Mouse (Mus musculus): Measurements from ENCODE around the gene Osbpl6. TPM values are rescaled to one million over a fixed set of nuclear protein-coding genes. Genes with fewer than 3 reads are reported as not detected.

Osbpl6 gene
- polyA plus RNA-seq, 1 experiment: 1.8 TPM

DNA sequence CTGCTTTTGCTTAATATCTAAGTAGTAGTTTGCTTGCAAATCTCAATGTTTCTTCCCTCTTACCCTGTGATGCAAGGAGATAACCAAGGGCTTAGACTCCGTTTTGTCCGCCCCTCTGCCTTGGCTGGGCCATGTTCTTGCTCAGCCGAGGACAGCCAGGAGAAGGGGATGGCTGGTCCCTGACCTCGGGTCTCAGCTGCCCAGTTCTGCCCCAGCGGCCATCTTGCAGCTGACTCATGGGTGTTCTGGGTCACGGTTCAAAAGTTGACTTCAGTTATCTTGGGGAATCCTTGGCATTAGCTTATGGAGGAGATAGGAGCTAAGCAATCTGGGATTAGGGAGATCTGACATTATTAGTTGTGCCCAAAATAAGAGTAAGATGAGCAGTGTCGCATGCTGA lies 142.5 kb downstream of the Osbpl6 start:
- Histone ChIP-seq H3K27ac (ENCODE audit: insufficient read depth, low read length) (no peak overlapping the region), H3K27me3 (ENCODE audit: control insufficient read depth, insufficient read depth, low read length) (no peaks in the 10 kb centered on the region), H3K4me1 (ENCODE audit: control insufficient read depth, insufficient read depth, insufficient read length) (no peaks in the 10 kb centered on the region), H3K4me3 (ENCODE audit: extremely low read depth, insufficient read depth, insufficient read length) (no peak overlapping the region), H3K36me3 (ENCODE audit: control insufficient read depth, insufficient read depth, low read length) (no peaks in the 10 kb centered on the region)
- 85% methylated on average over 7 of the region's 7 CpGs for WGBS
- DNase-seq (ENCODE audit: low read depth in 1 of 2, low spot score in 2 of 2): no peak
- TF ChIP-seq CTCF (IDR thresholded peaks at IDR 0.05; ENCODE audit: extremely low read depth, insufficient read depth, insufficient read length, insufficient replicate concordance): no peak
- TF ChIP-seq POLR2A (IDR thresholded peaks at IDR 0.05; ENCODE audit: low read depth, low read length): no peak

DNA sequence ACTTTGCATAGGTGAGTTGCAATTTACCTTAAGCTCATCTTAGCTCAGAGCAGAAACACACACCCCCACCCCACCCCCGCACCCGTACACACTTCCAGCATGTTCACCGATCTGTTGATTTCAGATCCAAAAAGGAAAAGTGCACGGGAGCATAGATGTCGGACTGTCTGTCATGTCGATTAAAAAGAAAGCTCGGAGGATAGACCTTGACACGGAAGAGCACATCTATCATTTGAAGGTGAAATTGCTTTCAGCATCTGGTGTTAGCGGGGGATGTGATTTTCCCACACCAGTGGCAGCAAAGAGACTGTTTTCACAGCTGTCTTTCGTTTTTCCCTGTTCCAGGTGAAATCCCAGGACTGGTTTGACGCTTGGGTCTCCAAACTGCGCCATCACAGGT lies 143.0 kb downstream of the Osbpl6 start:
- no peaks in the 10 kb centered on the region for H3K4me1 ChIP-seq (ENCODE audit: control insufficient read depth, insufficient read depth, insufficient read length)
- TF ChIP-seq CTCF (IDR thresholded peaks at IDR 0.05; ENCODE audit: extremely low read depth, insufficient read depth, insufficient read length, insufficient replicate concordance) (no peak), POLR2A (IDR thresholded peaks at IDR 0.05; ENCODE audit: low read depth, low read length) (no peak)

DNA sequence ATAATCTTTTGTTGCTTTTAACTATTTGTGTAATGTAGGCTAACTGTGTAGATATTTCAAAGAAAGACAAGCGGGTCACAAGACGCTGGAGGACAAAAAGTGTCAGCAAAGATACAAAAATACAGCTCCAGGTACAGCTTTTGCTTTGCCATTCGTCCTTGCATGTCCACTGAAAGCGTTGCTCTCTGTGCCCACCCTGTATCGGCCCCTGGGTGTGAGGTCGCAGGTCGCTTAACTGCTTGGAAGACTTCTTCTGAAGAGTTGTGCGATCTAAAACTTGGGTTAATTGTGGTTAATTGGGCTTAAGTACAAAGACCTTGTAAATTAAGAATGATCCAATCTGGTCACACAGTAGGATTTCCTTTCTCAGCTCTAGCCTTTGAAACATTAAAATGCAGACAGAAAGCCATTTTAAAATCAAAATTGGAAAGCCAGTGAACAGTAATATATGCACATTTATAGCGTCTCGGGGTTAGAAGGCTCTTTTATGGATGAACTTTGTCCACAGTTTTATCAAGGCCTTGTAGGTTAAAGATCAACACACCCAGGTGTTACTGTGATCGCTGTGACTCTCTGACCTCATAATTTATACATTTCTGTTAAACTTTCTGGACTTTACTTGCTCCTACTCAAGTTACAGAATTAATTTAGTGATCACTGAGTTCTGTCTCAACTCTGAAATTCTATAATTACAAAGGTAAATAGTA lies 149.7 kb downstream of the Osbpl6 start:
- WGBS: 89% methylated on average over 11 of the region's 11 CpGs
- TF ChIP-seq CTCF (IDR thresholded peaks at IDR 0.05; ENCODE audit: extremely low read depth, insufficient read depth, insufficient read length, insufficient replicate concordance) (no peak), POLR2A (IDR thresholded peaks at IDR 0.05; ENCODE audit: low read depth, low read length) (no peak)
- H3K27me3 ChIP-seq (ENCODE audit: control insufficient read depth, insufficient read depth, low read length): no peaks in the 10 kb centered on the region
- no peaks in the 10 kb centered on the region for H3K4me1 ChIP-seq (ENCODE audit: control insufficient read depth, insufficient read depth, insufficient read length)
- H3K27ac ChIP-seq (ENCODE audit: insufficient read depth, low read length): no peak overlapping the region
- no peak for DNase-seq (ENCODE audit: low read depth in 1 of 2, low spot score in 2 of 2)
- H3K36me3 ChIP-seq (ENCODE audit: control insufficient read depth, insufficient read depth, low read length): no peaks in the 10 kb centered on the region
- no peak overlapping the region for H3K4me3 ChIP-seq (ENCODE audit: extremely low read depth, insufficient read depth, insufficient read length)

More for the DNA sequence above, 143.0 kb downstream of the Osbpl6 start:
- Histone ChIP-seq H3K36me3 (ENCODE audit: control insufficient read depth, insufficient read depth, low read length) (no peaks in the 10 kb centered on the region), H3K27me3 (ENCODE audit: control insufficient read depth, insufficient read depth, low read length) (no peaks in the 10 kb centered on the region), H3K27ac (ENCODE audit: insufficient read depth, low read length) (no peak overlapping the region), H3K4me3 (ENCODE audit: extremely low read depth, insufficient read depth, insufficient read length) (no peak overlapping the region)
- 91% methylated on average over 12 of the region's 12 CpGs for WGBS
- DNase-seq (ENCODE audit: low read depth in 1 of 2, low spot score in 2 of 2): no peak

DNA sequence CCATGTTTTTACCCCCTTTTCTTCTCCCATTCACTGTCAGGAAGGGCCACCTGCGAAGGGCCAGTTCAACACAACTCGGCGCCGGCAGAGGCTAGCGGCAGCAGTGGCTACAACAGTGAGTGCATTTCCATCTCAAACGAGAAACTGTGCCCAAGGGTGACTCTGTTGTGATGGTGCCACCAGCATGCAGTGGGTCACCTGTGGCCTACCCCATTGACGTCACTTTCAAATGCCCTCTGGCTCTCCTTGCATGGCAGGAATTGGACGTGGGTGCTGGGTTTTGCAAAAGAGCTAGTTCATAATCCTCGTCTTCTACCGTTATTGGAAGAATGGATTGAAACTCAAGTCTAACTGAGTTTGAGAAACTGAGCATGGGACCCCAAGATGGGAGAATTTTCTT lies 153.8 kb downstream of the Osbpl6 start:
- DNase-seq (ENCODE audit: low read depth in 1 of 2, low spot score in 2 of 2): no peak
- H3K4me1 ChIP-seq (ENCODE audit: control insufficient read depth, insufficient read depth, insufficient read length): no peaks in the 10 kb centered on the region
- no peak overlapping the region for H3K4me3 ChIP-seq (ENCODE audit: extremely low read depth, insufficient read depth, insufficient read length)
- no peaks in the 10 kb centered on the region for H3K36me3 ChIP-seq (ENCODE audit: control insufficient read depth, insufficient read depth, low read length)
- H3K27me3 ChIP-seq (ENCODE audit: control insufficient read depth, insufficient read depth, low read length): no peaks in the 10 kb centered on the region
- TF ChIP-seq CTCF (IDR thresholded peaks at IDR 0.05; ENCODE audit: extremely low read depth, insufficient read depth, insufficient read length, insufficient replicate concordance): no peak
- no peak for TF ChIP-seq POLR2A (IDR thresholded peaks at IDR 0.05; ENCODE audit: low read depth, low read length)
- H3K27ac ChIP-seq (ENCODE audit: insufficient read depth, low read length): no peak overlapping the region
- WGBS: 89% methylated on average over 10 of the region's 10 CpGs

DNA sequence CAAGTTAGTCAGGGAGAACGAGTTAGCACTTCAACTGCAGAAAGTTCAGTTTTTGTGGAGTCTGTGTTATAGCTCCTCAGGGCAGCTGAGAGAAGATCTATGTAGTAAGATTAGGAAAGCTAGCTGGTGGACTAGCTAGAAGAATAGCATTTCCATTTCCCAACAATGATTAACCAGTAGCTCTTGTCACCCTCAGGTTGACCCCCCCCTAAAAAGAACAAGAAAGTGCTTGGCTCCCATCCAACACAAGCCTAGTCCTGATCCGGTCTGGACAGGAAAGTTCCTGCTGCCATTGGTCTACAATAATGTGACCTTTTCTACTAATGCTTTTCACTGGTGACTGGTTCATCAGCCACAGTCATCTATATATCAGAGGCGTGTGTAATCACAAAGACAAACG lies 157.6 kb downstream of the Osbpl6 start:
- Histone ChIP-seq H3K4me1 (ENCODE audit: control insufficient read depth, insufficient read depth, insufficient read length) (no peaks in the 10 kb centered on the region), H3K27me3 (ENCODE audit: control insufficient read depth, insufficient read depth, low read length) (no peaks in the 10 kb centered on the region), H3K4me3 (ENCODE audit: extremely low read depth, insufficient read depth, insufficient read length) (no peak overlapping the region), H3K36me3 (ENCODE audit: control insufficient read depth, insufficient read depth, low read length) (no peaks in the 10 kb centered on the region), H3K27ac (ENCODE audit: insufficient read depth, low read length) (no peak overlapping the region)
- 80% methylated on average over 4 of the region's 4 CpGs for WGBS
- no peak for DNase-seq (ENCODE audit: low read depth in 1 of 2, low spot score in 2 of 2)
- no peak for TF ChIP-seq POLR2A (IDR thresholded peaks at IDR 0.05; ENCODE audit: low read depth, low read length)
- TF ChIP-seq CTCF (IDR thresholded peaks at IDR 0.05; ENCODE audit: extremely low read depth, insufficient read depth, insufficient read length, insufficient replicate concordance): no peak

DNA sequence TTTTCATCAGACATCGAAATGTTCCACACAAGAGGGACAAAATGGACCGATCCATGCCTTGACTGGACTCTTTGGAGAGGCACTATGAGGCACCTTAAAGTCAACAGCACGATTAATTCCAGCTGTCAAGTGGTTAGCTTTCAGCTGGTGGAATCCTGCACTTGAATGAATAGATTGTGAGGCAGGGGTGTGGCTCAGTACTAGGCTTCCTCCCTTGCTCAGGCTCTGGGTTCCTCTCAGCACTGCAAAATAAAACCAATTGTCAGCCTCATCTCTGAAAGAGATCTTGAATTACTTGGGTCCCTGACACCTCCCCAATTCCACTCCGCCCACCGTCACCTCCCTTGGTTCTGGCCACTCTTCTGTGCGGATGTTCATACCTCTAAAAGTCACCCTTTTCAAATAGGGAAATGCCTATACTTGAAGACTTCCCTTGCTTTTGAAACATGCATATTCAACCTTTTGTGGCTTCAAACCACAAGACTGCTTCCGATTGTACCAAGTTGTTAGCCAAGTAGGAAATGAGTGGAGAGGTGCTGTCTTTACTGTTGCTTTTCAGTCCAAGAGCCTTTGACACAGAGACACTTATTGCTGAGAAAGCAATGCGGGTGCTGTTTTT lies 160.7 kb downstream of the Osbpl6 start:
- H3K36me3 ChIP-seq (ENCODE audit: control insufficient read depth, insufficient read depth, low read length): no peaks in the 10 kb centered on the region
- no peak for TF ChIP-seq CTCF (IDR thresholded peaks at IDR 0.05; ENCODE audit: extremely low read depth, insufficient read depth, insufficient read length, insufficient replicate concordance)
- TF ChIP-seq POLR2A (IDR thresholded peaks at IDR 0.05; ENCODE audit: low read depth, low read length): no peak
- no peak overlapping the region for H3K4me3 ChIP-seq (ENCODE audit: extremely low read depth, insufficient read depth, insufficient read length)
- WGBS: 26% methylated on average over 8 of the region's 8 CpGs
- no peaks in the 10 kb centered on the region for H3K4me1 ChIP-seq (ENCODE audit: control insufficient read depth, insufficient read depth, insufficient read length)
- no peaks in the 10 kb centered on the region for H3K27me3 ChIP-seq (ENCODE audit: control insufficient read depth, insufficient read depth, low read length)
- DNase-seq (ENCODE audit: low read depth in 1 of 2, low spot score in 2 of 2): no peak
- no peak overlapping the region for H3K27ac ChIP-seq (ENCODE audit: insufficient read depth, low read length)

DNA sequence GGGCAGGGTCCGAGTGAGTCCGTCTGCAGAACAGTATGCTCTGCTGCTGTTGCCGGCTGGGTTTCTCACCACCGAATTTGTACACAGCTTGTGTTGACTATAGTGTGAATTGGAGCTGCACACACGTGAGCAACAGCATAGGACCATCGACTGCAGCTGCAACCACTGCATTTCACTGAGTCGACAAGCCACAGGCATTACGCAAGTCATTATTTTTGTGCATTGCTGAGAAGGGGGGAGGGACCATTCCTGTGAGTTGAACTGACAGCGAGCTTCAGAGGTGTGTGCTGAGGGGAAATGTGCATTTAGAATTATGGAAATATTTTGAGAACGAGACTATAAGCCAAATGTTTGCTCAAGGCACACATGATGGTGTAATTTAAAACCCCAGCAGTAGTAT lies 165.2 kb downstream of the Osbpl6 start:
- Histone ChIP-seq H3K4me1 (ENCODE audit: control insufficient read depth, insufficient read depth, insufficient read length) (no peaks in the 10 kb centered on the region), H3K4me3 (ENCODE audit: extremely low read depth, insufficient read depth, insufficient read length) (no peak overlapping the region), H3K36me3 (ENCODE audit: control insufficient read depth, insufficient read depth, low read length) (no peaks in the 10 kb centered on the region), H3K27me3 (ENCODE audit: control insufficient read depth, insufficient read depth, low read length) (no peaks in the 10 kb centered on the region), H3K27ac (ENCODE audit: insufficient read depth, low read length) (no peak overlapping the region)
- DNase-seq (ENCODE audit: low read depth in 1 of 2, low spot score in 2 of 2): no peak
- no peak for TF ChIP-seq POLR2A (IDR thresholded peaks at IDR 0.05; ENCODE audit: low read depth, low read length)
- no peak for TF ChIP-seq CTCF (IDR thresholded peaks at IDR 0.05; ENCODE audit: extremely low read depth, insufficient read depth, insufficient read length, insufficient replicate concordance)
- WGBS: 64% methylated on average over 10 of the region's 10 CpGs

Data from spleen, adult 2 months (tissue).